Mouse (Mus musculus): Measurements from ENCODE around the gene Apoa1.

The Apoa1 gene

GRCm38 (mm10) chr9:46268343-46268873, 40.0 kb downstream of the Apoa1 start, which contains the start of gene Apoa5:
Gene Apoa5, plus strand, starts transcription at chr9:46268633.
- DNase-seq, result no peak

- no peak for DNase-seq
Measured at GRCm38 (mm10) chr9:46269125-46269524, 40.7 kb downstream of the Apoa1 start.

DNA sequence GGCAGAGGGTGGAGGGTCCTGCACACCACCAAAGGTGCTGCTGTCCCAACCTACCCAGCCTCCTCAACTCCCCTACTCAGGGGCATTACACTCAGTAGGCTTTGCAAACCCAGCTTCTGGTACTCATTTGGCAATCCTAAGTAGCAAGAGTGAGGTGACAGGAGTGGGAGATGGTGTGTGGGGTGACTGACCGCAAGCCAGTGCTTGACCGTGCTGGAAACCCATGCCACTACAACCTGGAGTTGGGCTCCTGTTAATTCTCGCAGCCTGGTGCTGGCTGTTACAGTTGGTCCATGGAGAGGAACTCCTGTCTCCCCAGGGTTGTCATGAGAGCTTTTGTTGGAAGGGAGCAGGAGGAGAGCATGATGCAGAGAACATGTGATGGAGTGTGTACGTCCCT, 42.4 kb downstream of the Apoa1 start:
- no peak for DNase-seq

DNA sequence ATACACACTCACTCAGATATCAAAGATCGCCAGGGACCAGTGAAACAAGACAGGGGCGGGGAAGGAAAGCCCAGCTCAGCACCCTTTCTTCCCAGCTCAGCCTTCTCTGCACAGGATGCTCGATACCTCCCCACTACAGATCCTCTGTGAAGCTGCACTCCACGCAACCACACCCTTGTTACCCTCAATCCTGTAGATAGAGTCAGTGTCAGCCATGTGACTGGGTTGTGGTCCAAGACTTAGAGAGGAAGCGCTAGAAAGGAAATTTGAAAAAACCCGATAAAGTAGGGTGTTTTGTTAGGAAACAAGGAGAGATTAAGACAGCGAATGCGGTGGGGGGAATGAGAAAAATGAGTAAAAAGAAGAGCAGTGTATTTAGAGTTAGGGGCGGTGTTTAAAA, 43.7 kb downstream of the Apoa1 start:
- DNase-seq, result no peak

GRCm38 (mm10) chr9:46272677-46273454, 44.5 kb downstream of the Apoa1 start, which contains the start of gene Zpr1:
Gene Zpr1, plus strand, starts transcription at chr9:46273064.
- peak; percentile 99 for DNase-seq

DNA sequence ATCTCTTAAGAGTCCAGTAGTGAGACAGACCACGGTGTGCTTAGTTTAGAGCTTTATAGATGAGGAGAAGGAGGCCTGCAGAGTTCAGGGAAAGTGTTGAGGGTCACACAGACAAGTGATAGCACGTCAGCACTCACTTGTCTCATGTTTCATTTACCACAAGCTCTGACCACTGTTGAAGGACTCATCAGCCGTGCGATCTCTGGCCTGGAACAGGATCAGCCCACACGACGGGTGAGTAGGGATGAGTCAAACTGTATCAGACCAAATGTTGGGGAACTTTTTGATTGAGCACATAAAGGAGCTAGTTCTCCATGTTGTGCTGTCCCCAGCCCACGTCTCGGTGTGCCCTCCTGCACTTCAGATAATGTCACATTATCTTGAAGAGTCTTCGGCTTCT, 46.1 kb downstream of the Apoa1 start:
- DNase-seq, result no peak

All from heart, adult 11 months (tissue).